Mouse (Mus musculus) cerebellum, adult 11-12 months (tissue): ENCODE measurements at regions not wholly inside any gene's neighbourhood (a gene's known extent, or its start where the extent isn't known, plus 50 kb on each side); places are given as distances from the start of the nearest gene placed in this dataset.
A peak's percentile ranks its signal among the peaks of the same experiment; 100 is the strongest.

ENCODE experiments used
- DNase-seq: peaks from one replicate; pipeline ENCODE4 v3.0.0; 2022

DNA sequence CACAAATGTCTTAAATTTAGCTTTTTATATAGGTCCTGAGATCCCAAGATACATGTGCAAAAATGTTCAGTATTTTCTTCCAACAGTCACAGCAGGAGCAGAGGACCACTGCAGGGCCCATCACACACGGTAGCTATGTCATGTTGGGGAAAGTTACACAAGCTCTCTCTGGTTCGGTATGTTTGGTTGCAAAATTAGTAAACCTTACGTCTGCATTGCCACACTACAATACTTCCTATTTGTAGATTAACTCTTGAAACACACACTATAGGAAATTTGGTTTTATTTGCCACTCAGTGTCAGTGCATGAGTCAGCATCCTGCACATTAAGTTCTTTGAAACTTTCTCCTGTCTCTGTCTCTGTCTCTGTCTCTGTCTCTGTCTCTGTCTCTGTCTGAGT, 82.0 kb downstream of the Cth start:
- no peak for DNase-seq

DNA sequence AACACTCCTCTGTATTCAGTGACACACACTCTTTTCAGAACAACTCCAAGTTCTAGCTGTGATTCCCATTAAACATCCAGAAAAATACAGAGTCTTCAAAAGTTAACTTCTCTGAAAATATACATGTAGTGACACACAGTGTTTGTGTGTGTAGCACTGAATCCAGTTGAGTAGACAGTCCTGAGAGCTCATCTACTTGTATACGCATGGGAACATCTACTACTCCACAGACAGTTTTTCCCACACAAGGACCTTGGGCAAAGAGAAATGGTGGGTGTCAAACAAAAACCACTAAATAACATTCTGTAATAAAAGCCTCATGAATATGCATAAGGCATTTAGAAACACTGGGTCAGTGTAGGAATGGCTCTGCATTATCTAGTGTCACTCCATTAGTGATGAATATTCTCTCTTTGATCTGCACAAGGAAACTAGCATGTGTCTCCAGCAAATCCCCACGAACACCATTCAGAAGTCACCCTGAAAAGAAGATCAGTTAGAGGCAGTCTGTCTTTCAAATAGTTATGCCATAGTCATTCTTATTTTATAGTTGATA, 83.6 kb downstream of the Cth start:
- DNase-seq, result no peak

DNA sequence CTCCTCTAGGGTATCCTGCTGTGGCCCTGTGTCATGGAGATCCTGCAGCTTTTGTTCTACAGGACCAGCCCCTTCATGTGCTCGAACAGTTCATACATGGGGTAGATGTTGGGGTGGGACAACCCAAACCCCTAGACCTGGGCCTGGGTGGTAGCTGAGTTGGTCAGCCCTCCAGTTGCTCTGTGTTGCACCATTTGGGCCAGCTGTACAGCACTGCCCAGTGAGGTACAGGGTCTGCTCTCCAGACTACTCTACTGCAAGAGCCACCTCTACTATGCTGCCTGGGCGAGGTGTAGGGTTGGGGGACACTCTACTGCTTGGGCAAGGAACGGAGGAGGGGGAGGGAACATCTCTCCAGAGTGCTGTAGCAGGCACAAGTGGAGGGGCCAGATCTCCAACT, 120.6 kb downstream of the Cth start:
- no peak for DNase-seq

DNA sequence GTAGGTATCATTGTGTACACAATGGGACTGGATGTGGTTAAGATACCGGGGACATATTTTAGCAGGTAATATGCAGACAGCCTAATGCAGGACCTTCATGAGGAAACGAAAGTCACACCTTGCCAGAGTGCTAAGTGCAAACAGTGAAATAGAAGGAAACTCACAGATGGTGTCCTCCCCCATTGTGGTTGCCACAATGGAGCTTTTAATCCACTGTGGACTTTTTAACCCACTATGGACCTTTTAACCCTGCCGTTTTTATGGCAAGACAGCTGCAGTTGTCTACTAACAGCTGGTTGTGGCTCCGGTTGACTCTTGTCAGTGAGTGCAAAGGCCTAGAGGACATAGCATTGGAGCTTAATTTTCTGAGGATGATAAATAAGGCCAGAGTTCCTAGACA, 121.5 kb downstream of the Cth start:
- DNase-seq, result no peak

DNA sequence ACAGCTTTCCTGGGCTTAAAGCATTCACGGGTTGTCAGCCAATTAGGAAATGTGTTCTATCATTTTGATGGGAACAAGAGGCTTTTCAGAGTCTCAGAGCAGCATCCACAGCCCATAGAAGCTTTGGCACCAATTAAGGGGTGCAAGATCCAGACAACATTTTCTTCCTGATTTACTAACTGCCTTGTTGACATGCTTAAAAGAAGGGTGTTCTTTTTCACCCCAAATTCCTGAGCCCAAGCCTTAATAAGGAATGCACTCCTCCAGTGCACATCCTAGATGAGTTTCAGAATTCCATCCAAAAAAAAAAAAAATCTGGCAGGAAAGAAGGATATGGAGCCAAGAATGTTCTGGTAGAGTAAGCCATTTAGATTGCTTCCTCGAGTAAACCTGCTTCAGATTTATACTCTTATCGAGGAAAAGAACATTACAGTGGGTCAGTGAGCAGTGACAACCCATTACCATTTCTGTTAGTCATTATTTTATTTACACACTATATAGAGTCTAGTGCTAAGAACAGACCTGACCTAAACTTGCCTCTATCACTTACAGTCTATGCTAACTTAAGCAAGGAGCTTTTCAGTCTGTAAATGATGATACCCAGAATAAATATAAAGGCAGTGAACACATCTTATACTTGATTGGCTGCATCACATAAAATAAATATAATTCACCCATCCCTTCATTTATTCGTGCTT, 137.2 kb downstream of the Cth start:
- no peak for DNase-seq

DNA sequence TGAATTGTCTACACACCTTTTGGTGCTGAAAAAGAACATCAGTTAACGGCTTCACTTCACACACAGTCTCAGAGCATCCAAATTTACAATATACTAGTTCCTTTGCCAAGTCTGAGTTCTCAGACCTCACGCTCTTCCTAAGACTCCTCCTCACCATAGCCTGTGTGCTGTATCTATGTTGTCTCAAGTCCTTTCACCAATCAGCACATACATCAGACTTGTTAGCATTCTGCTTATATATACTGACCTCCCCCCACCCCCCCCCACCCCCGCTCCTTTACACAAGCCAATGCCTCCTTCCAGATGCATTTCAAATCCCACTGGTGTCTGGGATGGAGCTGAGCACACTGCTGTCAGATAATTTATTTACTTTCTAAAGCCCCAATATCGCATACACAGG, 143.8 kb downstream of the Cth start:
- DNase-seq, result no peak

DNA sequence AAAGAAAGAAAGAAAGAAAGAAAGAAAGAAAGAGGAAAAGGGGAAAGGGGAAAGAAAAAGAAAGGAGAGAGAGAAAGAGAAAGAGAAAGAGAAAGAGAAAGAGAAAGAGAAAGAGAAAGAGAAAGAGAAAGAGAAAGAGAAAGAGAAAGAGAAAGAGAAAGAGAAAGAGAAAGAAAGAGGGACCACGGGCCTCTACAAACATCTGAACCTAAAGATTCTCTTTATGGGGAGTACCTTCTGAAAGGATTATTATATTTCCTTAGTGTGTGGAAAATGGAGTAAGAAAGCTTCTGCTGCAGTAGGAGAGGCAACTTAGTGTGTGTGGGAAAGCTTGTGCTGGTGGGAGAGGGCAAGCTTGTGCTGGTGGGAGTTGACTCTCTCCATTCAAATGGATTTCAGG, 147.1 kb downstream of the Cth start:
- DNase-seq, result no peak

DNA sequence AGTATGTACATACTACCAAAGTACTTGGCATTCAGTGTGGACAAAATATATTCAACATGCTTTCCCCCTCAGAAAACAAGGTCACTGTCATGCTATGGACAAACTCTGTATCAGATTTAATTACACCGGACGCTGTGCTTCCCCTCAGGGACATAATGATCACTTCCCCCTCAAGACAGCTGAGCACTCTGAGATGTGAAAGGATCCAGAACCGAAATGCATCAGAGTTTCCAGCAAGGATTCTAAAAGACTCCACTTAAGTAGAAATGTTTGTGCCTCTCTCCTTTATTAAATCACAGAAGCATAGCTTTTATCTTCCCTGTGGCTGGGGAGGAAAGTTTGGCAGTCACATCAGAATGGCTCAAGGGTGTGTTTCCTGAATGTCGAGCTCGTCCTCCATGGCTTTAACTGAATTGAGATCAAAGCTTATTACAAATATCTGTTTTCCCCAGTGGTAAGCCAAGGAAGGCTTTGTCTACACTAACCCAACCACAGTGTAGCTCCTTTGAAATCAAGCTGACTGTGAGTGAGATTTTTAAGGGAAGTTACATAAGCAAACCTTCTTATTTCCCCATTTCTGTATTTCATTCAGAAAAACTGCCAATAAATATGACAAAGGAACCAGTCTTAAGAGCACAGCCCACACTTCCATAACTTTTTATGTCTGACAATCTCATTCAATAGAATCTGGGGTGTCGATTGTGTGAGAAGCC, 161.2 kb downstream of the Cth start:
- DNase-seq, result no peak

DNA sequence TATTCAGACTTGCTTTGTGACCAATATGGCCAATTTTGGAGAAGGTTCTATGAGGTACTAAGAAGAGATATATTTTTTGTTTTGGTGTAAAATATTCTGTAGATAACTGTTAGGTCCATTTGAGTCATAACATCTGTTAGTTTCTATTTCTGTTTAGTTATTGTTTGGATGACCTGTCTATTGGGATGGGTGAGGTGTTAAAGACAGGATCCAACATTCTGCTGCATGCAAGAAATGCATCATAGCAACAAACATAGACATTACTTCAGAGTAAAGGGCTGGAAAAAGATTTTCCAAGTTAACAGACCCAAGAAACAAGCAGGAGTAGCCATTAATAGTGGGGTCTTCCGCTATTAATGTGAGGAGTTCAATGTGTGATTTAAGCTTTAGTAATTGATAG, 165.0 kb downstream of the Cth start:
- DNase-seq, result no peak

DNA sequence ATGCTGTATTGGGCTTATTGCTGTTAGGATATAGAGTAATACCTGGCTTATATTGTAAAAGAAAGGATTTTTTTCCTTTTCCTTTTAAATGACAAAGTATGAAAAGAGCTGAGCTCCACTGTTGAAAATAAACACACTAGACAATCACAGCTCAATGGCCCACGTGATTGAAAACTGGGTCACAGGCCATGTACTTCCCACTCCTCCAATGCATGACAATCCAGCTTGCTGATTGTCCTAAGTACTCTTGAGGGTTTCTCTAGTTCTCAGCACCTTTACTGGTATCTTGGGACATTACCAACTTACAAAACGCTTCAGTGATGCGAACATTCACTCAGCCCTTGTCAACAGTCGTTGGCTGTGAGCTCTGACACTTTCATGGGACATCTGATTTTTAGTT, 170.1 kb downstream of the Cth start:
- no peak for DNase-seq

DNA sequence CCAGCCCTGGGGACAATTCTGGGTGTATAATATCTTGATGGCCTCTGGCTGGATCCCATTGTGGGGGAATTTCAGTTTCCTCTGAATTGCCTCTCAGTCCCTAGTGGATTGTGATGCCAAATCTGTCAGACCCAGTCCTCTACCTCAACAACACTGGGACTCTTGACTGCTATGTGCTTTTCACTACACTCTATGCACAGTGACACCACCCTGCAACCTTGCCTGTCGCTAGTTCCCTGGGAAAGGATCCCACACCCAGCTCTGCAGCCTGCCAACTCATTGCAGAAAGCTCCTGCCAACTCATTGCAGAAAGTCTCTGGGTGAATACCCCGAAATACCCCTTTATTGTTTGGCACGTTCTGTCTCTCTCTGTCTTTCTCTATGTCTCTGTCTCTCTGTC, 174.6 kb downstream of the Cth start:
- DNase-seq, result no peak

DNA sequence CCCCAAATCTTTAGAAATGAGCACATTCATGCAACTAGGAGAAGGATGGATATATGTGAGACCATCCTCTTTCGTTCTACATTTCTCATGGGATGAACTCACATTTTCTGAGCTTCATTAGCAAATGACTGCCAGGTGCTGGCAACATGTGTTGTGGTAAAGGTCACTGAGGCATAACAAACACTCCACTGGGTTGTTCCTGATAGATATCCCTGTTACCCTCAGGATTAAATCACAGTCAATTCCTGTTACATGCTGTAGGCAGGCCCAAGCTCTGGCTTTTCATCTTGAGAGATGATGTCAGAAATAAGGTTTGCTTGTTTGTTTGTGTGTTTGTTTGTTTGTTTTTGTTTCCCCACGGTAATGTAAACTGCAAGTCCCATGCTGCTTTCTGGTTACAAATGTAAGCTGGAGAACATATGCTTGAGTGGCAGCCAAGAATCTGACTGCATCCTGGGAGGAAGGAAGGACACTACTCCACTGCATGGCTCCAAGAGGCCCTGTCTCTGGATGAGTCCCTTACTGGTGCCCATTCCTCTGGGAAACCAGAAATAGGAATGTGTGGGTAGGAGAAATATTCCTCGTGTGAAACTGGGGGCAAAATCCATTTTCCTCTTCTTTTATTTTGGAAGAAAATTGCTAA, 176.4 kb downstream of the Cth start:
- DNase-seq, result no peak

DNA sequence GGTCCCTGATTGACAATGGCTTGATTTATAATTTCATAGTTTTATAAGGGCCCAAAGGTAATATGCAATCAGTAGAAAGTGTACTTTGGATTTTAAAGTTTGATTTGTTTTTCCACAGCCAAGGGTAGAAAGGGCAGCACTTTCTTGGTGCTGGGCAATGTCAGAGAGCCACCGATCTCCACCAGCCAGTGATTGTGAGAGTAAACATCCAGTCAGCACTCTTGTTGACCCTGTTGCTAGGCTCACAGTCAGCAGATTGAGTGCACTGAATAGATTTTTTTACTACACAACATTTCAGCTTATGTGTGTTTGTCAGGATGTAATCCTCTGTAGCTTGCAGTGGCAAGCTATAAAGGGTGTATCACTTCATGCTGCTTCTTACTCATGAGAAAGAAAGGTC, 176.3 kb downstream of the Ptger3 start:
- no peak for DNase-seq

DNA sequence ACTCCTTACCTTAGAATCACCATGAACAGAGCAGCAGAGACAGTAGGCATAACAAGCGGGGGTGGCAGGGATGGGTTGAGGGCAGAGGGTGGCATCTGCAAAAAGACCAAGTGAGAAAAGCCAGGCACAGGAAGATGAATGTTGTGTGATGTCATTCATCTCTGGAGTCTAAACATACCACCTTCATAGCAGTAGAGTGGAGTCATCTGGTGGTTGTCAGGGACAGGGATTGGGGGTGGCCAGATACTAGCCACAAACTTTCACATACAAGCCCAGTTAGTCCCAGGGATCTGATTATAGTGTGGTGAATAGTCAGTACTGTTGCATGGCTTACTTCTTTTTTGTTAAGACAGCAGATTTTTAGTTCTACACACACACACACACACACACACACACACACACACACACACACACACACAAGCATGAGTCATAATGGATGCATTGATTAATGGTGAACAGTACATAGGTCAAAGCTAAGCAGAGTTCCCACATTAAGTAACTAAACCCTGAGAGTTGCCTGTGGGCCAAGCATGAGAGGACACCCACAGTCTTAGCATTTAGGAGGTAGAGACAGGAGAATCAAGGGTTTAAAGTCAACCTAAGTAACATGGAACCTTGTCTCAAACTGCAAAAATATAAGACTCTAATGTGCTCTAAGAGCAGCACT, 173.1 kb downstream of the Ptger3 start:
- DNase-seq, result no peak

DNA sequence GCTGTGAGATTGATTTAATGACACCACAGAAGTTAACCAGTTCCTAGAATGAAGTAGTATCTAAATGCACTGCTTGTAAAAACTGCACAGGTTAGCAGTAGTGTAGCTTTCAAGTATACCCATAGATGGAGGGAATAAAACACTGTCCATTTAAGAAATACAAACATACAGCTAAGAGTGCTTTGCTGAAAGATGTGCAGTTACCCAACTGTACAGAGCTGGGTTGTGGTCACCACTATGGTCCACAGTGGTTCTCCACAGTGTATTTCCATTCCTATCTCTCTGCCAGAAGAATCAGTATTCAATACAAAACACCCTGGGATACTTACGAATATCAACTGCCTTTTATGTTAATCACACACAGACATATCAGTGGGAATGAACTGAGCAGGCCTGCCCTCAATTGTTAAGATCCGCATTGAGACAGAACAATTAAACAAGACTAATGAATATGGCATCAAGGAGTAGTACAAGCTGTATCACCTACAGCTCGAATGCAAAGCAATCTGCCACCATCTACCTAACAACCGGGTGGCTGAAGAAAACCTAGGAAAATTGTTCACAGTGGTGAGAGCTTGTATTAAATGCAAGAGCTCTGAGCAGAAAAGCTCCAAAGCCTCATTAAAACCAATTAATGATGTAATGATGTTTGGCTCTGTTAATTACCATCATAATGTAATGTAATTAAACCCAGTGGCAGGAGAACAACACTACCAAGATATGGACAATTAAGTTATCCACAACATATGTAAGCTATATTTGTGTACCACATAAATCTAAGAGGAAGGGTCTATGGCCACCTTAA, 165.6 kb downstream of the Ptger3 start:
- DNase-seq, result no peak

DNA sequence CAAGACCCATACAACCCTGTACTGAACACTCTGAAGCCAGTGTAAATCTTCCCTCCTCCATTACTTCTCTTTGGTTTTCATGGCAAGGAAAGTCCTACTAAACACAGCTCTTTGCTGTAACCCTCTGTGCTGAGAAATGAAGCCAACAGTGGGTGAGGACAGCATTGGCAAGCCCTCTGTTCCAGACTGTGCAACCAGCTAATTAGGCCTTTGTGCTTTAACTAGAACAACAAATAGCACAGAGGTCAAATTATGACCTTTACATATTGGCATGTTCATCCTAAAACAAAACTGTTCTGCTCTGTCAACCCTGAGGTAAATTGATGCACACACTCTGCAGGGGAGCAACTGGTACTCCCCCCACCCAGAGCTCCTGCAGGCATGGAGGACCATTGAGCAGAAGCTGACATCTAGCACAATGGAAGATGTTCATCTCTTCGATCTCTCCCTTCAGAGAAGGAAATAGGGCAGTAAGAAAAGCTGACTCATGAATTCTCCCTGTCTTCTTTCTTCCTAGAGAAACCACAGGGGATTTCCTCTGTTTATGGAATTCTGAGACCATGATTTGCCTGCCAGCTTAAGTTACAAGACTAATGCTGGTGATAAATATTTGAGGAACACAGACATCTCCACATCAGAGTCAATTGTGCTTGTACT, 163.1 kb downstream of the Ptger3 start:
- DNase-seq, result no peak

DNA sequence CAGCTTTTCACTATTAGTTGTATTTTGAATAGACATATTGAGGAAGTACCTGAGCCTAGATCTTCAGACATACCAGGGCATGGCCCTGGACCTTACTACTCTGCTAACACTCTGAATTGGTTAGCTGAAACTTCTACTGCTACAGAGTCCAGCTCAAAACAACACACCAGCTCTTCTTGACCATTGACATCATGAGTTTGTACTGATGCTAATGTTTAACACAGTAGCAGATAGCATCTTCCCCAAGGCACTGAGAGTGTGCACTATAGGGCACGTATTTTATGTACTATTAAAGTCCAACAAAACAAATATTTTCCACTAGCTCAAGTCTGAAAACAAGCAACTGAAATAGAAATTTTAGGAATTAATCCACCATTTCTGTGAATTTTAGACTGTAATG, 157.8 kb downstream of the Ptger3 start:
- DNase-seq, result no peak

DNA sequence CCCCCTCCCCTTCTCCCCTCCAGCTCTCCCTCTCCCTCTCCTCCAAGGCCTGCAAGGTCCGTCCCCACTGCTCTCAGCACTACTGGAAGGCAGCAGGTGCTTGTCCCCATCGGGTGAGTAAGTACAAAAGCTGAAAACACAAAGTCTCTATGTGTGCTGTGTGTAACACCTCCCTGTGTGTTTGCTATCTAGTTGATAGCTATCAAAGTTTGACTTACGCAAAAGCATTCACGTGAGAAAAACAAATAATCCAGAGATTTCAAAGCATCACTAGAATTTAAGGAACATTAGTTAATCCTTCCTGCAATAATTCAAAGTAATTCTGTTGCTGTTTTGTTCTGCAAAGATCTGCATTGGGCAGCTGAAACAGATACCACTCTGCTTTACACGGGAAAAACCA, 156.5 kb downstream of the Ptger3 start:
- no peak for DNase-seq

DNA sequence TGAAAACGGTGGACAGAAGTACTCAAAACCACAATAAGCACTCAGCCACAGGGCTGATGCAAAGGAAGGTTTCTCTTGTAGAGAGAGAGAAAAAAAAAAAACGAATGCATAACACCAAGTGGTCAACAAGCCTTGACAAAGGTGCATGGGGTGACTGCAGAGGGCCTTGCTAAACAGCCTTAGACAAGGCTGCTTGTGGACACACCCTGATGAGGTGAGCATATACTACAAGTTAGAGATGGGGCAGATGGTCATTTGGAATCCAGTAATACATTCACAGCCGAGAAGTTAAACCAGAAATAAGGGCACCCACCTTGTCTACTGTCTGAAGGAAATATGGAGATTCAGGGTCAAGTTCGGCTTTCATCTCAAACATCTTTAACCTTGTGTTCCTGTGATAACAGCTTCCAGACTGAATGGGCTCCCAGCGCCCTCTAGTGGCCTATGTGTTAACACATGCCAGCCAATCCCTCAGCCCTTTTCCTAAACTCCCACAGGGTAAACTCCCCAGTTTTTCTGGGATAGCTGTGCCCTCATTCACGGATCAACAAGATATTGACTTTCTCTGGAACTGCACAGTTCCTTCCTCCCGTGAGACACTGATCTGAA, 150.7 kb downstream of the Ptger3 start:
- peak; percentile 21 for DNase-seq

DNA sequence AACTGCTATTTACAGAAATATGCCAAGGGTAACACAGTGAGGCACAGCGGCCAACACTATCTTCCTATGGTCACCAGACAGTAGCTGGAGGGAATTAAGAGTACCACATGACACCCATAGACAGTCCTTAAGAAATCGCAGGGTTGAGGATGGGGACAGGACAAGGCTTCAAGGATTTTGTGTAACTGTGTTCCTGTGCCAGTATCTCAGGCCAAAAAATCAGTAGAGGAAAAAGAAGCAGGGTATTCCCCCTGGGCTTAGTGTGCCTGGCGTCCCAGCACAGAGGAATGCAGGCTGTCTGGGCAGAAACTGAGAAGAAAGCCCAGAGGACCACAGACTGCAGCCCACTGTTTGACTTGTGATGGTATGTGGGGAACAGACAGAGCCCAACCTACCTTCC, 147.3 kb downstream of the Ptger3 start:
- no peak for DNase-seq

DNA sequence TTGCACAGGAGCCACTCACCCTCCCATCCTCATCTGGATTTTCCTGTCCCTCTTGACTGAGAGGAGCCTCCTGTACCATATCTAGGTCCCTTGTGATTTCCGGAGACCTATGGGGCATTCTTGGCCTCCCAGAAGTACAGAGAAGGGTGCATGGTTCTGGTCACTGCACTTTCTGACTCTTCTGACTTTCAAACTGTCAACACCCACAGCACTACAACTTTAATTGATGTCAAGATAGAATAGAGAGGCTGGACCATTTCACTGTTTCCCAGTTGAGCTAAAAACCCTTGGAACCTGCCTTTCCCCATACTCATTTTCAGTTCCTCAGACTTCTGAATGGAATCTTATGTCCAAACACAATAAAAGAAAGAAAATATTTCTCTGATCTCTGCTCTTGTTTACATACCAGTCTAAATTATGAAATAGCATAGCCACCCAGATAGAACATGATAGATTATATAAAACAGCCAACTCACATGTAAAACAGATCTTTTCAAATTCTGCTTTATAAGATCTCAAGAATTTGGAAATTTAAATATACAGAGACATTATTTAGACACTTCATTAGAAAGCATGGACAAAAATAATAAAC, 144.2 kb downstream of the Ptger3 start:
- DNase-seq, result no peak
